Mouse (Mus musculus) lung, postnatal 0 days (tissue): ENCODE measurements around the gene Urah.

Experiments
- CTCF ChIP-seq: IDR thresholded peaks from 2 replicates; pipeline ENCODE4 v1.5.1; 2016; ENCODE audit warnings: antibody characterized with exemption, mild to moderate bottlenecking
- EP300 ChIP-seq: IDR thresholded peaks from 2 replicates; pipeline ENCODE4 v1.6.1; 2016; ENCODE audit warnings: antibody characterized with exemption, mild to moderate bottlenecking, control low read depth

- TF ChIP-seq CTCF (no peak), EP300 (no peak)
Measured at GRCm38 (mm10) chr7:140853386-140853785, 18.6 kb downstream of the Urah start.
